Mouse (Mus musculus): Measurements from ENCODE around the gene Ybx3.

Gene Ybx3
- long read RNA-seq, experiment 1, partial matches to known transcripts: 2 of 2 reads
- long read RNA-seq, experiment 1, other reads (novel, unspliced or antisense): 0 of 2 reads
- long read RNA-seq, experiment 2, partial matches to known transcripts: 6 of 12 reads
- long read RNA-seq, experiment 2, other reads (novel, unspliced or antisense): 4 of 12 reads

DNA sequence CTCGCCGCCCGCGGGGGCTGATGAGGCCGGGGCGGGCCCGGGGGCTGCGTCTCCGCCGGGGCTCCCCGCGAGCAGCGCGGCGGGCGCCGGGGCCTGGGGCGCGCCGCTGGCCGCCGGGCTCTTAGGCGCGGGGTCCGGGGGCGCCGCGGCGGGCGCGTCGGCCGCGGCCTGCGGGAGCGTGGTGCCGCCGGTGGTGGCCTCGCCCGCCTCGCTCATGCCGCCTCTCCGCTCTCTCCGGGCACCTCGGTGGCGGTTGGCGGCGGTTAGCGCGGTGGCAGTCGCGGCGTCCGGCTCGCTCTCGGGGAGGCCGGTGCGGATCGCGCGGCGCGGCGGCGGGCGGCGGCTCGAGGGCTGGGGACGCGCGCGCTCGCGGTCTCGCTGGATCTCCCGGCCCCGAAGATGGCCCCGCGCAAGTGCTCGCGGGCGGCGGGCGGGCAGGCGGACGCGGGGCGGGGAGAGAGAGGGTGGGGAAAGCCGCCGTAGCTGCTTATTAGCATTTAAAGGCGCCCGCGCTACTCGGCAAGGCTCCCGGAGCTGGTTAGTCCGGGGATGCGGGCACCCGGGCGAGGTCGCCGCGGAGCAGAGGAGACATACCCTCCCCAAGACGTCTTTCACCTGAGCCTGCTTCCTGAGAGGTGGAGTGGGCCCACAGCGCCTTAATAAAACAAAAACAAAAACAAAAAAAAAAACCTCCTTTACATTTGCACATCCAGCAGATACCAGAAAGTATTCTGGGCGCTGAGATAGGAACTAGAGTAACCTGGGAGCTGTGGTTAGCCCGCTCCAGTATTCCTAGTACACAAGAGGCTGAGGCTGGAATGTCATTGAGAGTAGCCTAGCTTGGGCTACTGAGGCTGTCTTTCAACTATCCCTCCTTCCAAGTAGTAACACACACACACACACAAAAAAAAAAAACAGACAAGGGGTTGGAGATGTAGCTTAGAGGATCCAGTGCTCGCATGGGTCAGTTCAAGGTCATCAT, at the start of gene Ybx3:
Ybx3 (minus strand) TSS at position 437 of the 982 bp plus-strand sequence.
- intact Hi-C loops (cut with DNase I): no loop called here

- intact Hi-C loops (cut with DNase I): no loop called here
Observed at GRCm38 (mm10) chr6:131436626-131437025, 48.4 kb upstream of the Ybx3 start.

- intact Hi-C loops (cut with DNase I): no loop called here
Observed at GRCm38 (mm10) chr6:131434088-131434487, 45.8 kb upstream of the Ybx3 start.

DNA sequence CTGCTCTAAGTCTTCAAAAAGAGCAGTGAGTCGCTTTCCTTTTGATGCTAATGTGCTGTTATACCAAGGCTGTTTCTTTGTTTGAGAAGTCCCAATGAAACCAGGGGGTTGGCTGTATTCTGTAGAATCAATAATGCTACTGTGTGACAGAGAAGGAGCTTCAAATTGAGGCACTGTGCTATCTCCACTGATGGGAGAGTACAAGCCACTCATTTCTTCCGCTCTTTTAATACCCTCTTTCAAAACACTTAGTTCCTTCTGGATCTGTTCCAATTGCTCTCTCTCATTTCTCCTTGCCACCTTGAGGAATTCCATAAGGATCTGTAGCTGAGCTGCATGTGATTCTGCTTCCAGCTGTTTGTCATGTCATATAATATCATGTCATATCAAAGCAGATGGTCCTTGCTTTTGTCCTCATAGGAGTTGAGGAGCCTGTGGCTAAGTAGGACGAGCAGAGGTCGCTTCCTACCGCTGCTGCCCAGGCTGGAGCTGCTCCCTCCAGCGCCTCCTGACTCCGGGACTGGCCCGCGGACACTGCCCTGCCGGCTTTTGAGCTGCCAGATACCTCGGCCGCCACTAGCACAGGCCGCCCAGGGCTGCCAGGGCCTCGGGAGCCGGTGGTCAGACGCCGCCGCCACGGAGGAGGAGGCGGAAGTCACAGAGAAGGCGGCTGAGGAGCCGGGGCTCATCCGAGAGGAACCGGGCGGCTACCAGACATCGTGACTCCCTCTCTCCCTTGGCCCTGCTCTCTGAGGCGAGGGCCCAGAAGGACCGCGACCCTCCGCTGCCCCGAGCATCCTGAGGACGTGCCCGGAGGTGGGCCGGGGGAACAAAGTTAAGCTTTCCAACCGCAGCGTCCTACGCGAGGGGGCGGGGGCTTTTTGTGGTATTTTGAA, 45.1 kb upstream of the Ybx3 start:
- intact Hi-C loops (cut with DNase I): no loop called here

DNA sequence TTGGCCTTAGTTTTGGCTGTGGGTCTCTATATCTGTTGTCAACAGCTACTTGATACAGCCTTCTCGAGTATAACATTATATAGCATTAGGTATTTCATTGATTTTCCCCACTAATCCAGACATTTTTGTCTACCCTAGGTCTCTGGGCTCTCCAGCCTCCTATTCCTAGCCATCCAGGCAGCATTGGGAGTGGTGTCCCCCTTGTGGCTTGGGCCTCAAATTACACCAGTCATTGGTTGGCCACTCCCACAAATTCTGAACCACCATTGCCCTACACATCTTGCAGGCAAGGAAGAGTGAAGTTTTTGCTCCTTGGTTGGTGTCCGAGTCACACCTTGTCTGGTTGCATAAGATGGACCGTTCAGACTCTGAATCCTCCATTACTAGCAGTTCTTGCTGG, 33.3 kb upstream of the Ybx3 start:
- intact Hi-C loops (cut with DNase I): no loop called here

- intact Hi-C loops (cut with DNase I): loop anchor here (1.0 to 5.0 kb wide), 2 partner anchors 37 to 52 kb away; no protein-coding TSS in a partner anchor
Observed at GRCm38 (mm10) chr6:131419614-131420013, 31.3 kb upstream of the Ybx3 start.

DNA sequence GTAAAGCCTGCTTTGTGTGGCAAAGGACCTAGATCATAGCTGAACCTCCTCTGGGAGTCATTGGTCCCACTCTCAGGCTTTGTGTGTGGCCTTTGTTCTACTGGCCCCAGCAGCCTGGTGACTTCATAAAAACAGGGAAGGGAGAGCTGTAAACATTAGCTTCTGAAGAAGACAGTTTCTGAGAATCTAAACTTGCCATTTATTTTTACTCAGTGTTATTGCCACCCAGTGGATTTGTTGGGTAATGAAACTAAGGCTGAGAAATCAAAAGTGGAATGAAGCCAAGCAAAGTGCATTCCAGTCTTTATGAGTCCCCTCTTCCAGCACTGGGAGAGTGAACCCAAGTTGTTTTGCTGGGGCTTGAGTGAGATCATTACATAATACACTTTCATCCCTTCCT, 30.5 kb upstream of the Ybx3 start:
- intact Hi-C loops (cut with DNase I): loop anchor here (1.0 to 5.0 kb wide), 2 partner anchors 36 to 51 kb away; no protein-coding TSS in a partner anchor

- intact Hi-C loops (cut with DNase I): no loop called here
Observed at GRCm38 (mm10) chr6:131411116-131411843, 23.0 kb upstream of the Ybx3 start.

DNA sequence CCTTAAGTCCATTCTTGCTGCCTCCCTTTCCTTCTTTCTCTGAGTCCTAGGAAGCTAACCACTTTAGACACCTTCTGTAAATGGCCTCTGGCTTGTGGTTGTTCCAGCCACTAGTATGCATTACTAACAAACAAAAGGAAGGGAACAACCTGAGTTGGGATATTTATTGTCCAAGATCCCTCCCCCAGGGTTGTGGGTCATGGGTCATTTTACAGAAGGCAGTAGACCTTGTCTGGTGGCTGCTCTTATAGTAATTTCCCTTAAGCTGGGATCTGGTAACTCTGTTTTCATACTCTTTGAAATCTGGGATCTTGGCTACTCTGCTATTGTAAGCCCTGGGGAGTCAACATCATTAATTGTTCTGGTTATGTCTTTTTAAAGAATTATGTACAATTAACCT, 18.7 kb upstream of the Ybx3 start:
- intact Hi-C loops (cut with DNase I): no loop called here

DNA sequence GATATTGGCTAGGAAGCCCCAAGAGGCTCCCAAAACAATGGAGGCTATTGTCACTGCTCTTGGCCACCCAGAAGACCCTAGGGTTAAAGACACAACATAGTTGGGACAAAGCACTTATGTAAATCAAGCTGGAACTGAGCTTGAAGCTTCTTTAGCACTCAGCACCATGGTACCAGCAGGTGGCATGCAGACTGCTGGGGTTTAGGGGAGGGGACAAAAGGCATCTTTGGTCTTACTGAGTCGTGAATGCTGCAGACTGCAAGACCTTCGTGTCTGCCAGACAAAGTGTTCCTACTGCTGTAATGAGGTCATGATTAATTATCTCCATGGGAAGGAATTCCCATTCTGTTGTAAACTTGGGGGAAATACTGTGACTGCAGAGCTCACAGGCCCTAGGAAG, 17.6 kb upstream of the Ybx3 start:
- intact Hi-C loops (cut with DNase I): no loop called here

- intact Hi-C loops (cut with DNase I): no loop called here
Observed at GRCm38 (mm10) chr6:131405174-131405573, 16.9 kb upstream of the Ybx3 start.

DNA sequence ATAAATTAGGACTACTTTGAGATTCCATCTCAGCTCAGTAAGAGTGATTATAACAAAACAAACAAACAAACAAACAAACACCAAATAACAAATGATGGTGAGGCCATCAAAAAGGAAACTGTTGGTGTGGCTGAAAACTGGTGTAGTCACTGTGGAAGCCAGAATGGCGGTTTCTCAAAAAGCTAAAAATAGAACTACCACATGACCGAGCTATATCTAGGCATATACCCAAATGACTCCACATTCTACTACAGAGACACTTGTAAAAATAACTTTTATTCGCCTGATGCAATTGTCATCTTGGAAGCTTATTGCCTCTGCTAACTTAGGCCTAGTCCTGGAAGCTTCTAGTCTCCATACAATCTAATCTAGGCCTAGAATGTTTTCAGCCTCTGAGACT, 16.0 kb upstream of the Ybx3 start:
- intact Hi-C loops (cut with DNase I): no loop called here

- intact Hi-C loops (cut with DNase I): no loop called here
Observed at GRCm38 (mm10) chr6:131403036-131403435, 14.8 kb upstream of the Ybx3 start.

DNA sequence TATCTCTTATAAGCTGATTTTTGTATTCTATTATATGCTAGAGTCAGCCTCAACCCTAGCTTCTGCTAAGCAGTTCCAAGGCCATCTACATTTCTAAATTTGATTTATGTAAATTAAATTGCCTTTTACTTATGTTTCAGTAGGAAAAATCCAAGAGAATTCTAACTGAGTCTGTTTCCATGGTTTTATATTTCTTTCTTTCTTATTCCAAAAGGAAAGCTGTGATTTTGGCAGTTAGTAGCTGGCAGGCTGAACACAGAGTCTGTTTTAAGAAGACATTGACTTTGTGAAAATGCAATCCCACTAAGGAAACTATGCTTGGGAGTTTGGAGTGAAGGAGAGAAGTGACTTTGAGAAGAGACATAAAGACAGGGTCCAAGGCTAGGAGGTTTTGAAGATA, 14.3 kb upstream of the Ybx3 start:
- intact Hi-C loops (cut with DNase I): no loop called here

- intact Hi-C loops (cut with DNase I): no loop called here
Observed at GRCm38 (mm10) chr6:131401259-131401658, 13.0 kb upstream of the Ybx3 start.

GRCm38 (mm10) chr6:131396650-131397049, 8.4 kb upstream of the Ybx3 start:
- intact Hi-C loops (cut with DNase I): no loop called here

GRCm38 (mm10) chr6:131393873-131394660, 5.8 kb upstream of the Ybx3 start:
- intact Hi-C loops (cut with DNase I): no loop called here

GRCm38 (mm10) chr6:131387221-131388039, 846 bp downstream of the Ybx3 start:
- intact Hi-C loops (cut with DNase I): no loop called here

- intact Hi-C loops (cut with DNase I): no loop called here
Observed at GRCm38 (mm10) chr6:131386416-131387019, 1.8 kb downstream of the Ybx3 start.

Data from adrenal gland (tissue).